Mouse (Mus musculus): ENCODE data around the gene Ppm1h.

Ppm1h gene

GRCm38 (mm10) chr10:122678541-122679436 lies at the start of gene Ppm1h:
TSS of gene Ppm1h (plus strand) at chr10:122678762.
- in situ Hi-C loops (cut with MboI, MseI) = no loop called here

DNA sequence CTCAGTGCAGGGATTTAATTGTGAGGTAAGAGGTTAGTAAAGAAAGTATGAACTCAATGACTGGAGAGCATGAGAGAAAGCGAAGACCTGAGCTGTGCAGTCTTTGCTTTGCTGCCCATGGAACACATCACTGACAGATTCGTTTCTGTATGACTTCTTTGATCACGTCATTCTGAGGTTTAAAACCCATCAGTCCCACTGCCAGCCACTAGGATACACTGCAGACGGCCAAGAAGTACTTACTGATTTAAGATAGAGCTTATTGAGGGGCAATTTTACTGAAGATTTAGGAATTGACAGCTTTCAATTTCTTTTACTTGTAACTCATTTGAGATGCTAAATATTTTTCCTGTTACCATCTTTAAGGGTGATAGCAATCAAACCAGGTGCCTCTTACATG lies 49.6 kb upstream of the Ppm1h start:
- in situ Hi-C loops (cut with MboI, MseI) = no loop called here

- in situ Hi-C loops (cut with MboI, MseI) = no loop called here
These were observed 38.7 kb upstream of the Ppm1h start for GRCm38 (mm10) chr10:122639879-122640278.

DNA sequence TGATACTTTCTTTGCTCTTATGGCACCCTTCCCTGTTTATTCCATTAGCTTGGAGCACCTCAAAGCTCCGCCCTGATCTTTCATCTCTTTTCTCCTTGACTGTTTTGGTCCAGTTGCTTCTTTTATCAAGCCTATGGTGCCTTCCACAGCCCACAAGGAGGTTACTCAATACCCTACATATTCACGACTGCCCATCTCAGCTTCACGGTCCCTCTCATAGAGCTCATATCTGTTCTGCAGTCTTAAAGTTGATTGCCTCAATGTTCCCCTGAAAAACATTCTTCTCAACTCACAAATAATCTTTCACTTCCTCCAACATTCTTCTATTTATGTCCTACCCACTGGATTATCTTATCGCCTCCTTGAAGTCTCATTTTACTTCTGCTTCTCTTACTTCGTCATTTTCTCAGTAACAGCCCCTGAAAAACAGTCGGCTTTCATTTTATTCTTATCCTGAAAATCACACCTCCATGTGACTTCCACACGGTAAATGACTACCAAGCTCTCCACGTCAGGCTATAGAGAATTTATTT lies 37.2 kb upstream of the Ppm1h start:
- in situ Hi-C loops (cut with MboI, MseI) = no loop called here

DNA sequence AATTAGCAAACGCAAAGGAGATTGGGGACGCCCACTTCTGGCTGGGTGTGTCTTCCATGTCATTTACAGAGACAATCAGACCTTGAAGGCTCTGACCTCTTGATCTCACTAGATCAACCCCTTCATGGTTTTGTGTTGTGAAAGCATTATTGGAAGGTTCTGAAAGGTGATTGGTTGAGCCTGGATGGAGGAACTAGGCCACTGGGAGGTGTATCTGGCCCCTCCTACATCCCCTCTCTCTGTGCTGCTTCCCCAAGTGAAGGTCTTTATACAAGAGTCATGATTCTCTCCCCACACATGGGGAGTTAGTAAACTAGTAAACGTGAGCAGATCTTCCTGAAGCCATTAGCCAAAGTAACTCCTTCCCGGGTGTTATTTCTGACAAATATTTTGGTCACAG lies 36.4 kb upstream of the Ppm1h start:
- in situ Hi-C loops (cut with MboI, MseI) = no loop called here

GRCm38 (mm10) chr10:122651932-122652331 lies 26.6 kb upstream of the Ppm1h start:
- in situ Hi-C loops (cut with MboI, MseI) = no loop called here

DNA sequence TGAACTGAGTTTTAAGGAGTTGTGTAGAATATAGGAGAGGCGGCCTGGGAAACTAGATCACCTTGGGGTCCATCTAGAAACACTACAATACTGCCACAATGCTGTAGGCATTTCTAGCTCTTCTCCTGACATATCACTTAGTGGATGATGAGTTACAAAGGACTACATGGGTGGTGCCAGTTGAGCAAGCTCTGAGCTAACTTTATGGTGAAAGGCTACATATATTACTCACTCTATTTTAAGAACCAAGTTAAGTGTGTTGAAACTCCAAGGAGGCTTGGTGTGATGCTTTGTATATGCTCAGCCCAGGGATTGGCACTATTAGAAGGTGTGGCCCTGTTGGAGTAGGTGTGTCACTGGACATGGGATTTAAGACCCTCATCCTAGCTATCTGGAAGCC lies 26.0 kb upstream of the Ppm1h start:
- in situ Hi-C loops (cut with MboI, MseI) = no loop called here

DNA sequence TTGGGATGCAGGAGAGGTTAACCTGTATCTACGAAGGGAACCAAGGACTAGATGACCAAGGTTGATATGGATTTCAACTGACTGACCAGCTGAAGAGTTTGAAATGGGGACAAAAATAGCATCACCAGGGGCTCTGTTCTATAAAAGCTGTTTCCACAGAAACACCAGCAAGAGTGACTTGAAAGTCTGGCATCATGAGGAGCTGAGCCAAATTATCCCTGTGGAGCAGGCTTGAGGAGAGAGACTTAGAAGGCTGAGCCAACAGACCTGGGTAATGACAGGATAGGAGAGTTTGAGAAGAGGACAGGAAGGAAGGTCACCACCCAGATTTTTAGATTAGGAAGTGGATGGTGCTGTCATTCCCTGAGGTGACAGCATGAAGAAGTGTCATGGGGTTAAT lies 12.9 kb upstream of the Ppm1h start:
- in situ Hi-C loops (cut with MboI, MseI) = loop anchor here in 1 of 2 experiments (10.0 kb wide), 1 partner anchor 1761 kb away; no protein-coding TSS in a partner anchor

DNA sequence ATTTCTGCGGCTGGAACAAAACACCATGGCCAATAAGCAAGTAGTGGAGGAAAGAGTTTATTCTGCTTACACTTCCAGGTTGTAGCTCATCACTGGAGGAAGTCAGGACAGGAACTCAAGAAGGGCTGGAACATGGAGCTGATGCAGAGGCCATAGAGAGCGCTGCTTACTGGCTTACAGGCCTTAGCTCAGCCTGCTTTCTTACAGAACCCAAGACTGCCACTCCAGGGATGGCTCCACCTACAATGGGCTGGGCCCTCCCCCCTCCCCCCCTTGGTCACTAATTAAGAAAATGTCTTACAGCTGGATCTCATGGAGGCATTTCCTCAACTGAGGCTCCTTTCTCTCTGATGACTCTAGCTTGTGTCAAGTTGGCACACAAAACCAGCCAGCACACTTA lies 7.3 kb upstream of the Ppm1h start:
- in situ Hi-C loops (cut with MboI, MseI) = loop anchor here in 1 of 2 experiments (5.0 kb wide), 1 partner anchor 119 kb away; no protein-coding TSS in a partner anchor

DNA sequence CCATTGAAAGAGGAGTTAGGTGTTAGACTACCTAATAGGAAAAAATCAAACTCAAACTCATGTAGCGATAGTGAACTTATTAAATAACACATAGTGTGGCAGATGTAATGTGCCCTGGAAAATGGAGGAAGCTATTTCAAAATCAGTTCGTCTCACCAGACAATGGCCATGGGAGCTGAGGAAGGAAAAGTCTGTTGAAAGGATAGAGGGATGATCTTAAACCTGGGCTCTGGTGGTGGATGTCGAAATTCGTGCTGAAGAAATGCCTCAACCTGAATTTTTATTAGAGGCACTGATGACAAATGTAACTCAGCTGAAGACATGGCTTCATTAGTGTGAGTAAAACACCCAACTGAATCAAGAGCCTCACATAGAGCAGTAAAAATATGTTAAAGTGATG lies 6.5 kb upstream of the Ppm1h start:
- in situ Hi-C loops (cut with MboI, MseI) = loop anchor here in 1 of 2 experiments (5.0 kb wide), 1 partner anchor 120 kb away; no protein-coding TSS in a partner anchor

- in situ Hi-C loops (cut with MboI, MseI) = loop anchor here in 1 of 2 experiments (5.0 kb wide), 1 partner anchor 118 kb away; no protein-coding TSS in a partner anchor
These were observed 979 bp downstream of the Ppm1h start for GRCm38 (mm10) chr10:122679437-122680045.

DNA sequence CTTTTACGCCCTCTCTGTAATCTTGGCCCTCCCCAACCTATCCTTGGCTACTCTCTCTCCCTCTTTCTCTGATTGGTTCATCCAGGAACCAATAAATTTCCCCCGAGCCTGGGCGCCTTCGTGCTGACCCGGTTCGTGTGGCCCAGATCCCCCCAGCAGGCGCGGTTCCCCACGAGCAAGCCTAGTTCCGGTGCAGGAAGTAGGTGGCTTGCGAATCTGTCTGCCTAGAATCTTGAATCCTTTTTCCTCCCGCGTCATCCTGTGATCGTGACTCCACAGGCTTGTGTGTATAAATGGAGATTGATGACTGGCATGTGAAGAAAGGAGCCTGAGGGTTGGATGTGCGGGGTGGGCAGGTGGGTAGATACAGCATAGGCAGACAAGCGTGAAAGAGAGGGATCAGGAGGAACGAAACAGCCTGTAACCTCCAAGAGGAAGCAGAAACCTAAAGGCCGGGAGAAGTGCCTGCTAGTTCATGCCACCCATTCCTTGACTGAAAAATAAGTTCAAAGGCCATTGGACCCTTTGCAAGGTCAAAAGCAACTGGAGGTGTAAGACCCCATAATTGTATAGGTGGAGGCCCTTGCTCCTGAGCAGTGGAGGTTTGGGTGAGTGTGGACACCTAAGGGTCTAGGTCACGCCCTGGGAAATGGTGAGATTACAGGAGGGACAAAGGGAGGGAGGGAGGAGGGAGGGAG lies 2.0 kb downstream of the Ppm1h start:
- in situ Hi-C loops (cut with MboI, MseI) = loop anchor here in 1 of 2 experiments (5.0 kb wide), 1 partner anchor 117 kb away; no protein-coding TSS in a partner anchor

- in situ Hi-C loops (cut with MboI, MseI) = loop anchor here in 1 of 2 experiments (5.0 kb wide), 1 partner anchor 116 kb away; no protein-coding TSS in a partner anchor
These were observed 2.5 kb downstream of the Ppm1h start for GRCm38 (mm10) chr10:122681085-122681408.

DNA sequence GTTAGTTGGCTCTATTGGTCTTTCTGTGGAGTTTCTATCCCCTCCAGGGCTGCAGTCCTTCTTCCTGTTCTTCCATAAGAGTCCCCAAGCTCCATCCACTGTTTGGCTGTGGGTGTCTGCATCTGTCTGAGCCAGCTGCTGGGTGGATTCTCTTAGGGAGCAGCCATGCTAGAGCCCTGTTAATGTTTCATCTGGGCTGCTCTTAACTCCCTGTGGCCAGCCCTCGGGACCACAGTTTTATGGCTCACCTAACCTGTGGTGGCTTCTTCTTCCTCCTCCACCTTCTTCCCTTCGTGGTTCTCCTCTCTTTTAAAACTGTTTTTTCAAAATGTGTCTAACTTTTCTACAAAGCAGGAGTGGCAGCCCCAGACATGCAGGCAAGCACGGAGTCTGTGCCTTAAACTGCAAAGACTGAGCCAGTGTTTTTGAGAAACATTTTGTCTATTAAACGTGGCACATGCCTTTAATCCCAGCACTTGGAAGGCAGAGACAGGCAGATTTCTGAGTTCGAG lies 5.3 kb downstream of the Ppm1h start:
- in situ Hi-C loops (cut with MboI, MseI) = loop anchor here in 1 of 2 experiments (5.0 kb wide), 1 partner anchor 113 kb away; no protein-coding TSS in a partner anchor

- in situ Hi-C loops (cut with MboI, MseI) = no loop called here
These were observed 6.7 kb downstream of the Ppm1h start for GRCm38 (mm10) chr10:122685297-122685696.

- in situ Hi-C loops (cut with MboI, MseI) = no loop called here
These were observed 7.4 kb downstream of the Ppm1h start for GRCm38 (mm10) chr10:122685836-122686531.

- in situ Hi-C loops (cut with MboI, MseI) = no loop called here
These were observed 12.1 kb downstream of the Ppm1h start for GRCm38 (mm10) chr10:122690698-122691097.

GRCm38 (mm10) chr10:122693158-122693777 lies 14.7 kb downstream of the Ppm1h start:
- in situ Hi-C loops (cut with MboI, MseI) = no loop called here

- in situ Hi-C loops (cut with MboI, MseI) = no loop called here
These were observed 15.5 kb downstream of the Ppm1h start for GRCm38 (mm10) chr10:122693911-122694618.

DNA sequence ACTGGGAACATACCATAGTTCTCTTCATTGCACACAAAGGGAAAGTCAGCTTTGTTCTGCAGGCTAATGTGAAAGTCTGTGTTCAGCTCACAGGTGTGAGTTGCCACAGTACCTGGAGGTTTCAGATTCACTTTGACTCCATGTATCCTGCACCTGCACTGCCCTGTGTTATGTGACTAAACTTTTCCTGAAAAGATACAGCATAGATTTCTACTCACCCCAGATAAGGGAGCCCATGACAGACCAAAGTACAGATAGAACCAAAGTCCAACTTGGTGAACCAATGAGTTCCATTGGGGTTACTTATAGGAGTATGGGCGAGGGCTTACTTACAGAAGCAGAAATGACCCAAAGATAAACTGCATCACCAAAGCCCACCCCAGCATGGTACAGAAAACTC lies 17.8 kb downstream of the Ppm1h start:
- in situ Hi-C loops (cut with MboI, MseI) = no loop called here
